Mouse (Mus musculus): ENCODE results near the gene Itsn1.
A peak's percentile ranks its signal among the peaks of the same experiment; 100 is the strongest.

DNA sequence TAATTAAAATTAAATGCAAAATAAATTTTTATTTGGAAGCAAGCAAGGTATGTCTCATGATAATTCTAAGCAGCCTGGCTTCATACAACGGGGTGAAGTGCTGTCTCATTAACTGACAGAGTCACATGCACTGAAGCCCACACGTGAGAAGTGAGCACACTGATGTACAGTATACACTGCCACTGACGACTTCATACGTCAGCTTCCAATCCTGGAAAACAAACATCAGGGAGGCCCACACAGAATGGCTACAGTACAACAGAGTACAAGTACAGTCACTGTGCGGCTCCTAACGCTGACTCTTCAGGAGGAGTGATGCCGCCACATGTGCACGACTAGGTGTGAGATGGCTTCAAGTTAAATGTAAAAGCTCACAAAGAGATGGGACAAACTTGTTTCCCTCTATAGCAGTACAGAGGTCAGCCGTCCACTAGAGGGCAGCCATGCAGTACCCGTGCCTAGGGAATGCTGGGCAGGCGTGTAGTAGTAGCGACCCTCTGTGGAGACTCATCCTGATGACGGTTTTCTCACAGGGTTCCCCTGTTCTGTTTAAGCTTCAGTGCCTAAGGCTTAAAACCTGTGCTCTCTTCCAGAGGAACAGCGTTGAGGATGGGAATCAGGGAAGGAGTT lies 34.5 kb upstream of the Itsn1 start:
- no peak for TF ChIP-seq POLR2A (IDR thresholded peaks at IDR 0.05; ENCODE audit: borderline replicate concordance, insufficient read depth, low read length)
- TF ChIP-seq CTCF (IDR thresholded peaks at IDR 0.05; ENCODE audit: borderline replicate concordance, insufficient read depth, low read depth, low read length): peak; percentile 89

Data from cerebellum, adult 2 months (tissue).